Mouse (Mus musculus) layer of hippocampus, postnatal 14 days (tissue): ENCODE results near the gene Osbpl11. TPM values are rescaled to one million over a fixed set of nuclear protein-coding genes. Genes with fewer than 3 reads are reported as not detected.

ENCODE experiments used
- DNase-seq, 2 experiments: peaks; one replicate each; pipeline ENCODE4 v3.0.0; 2021 to 2022; ENCODE audit warnings: low spot score in 2 of 2, mixed read lengths in 1 of 2
- total RNA-seq, 2 experiments: library from RNA; stranded (reverse); gene quantifications; 2 replicates each; pipeline ENCODE4 v1.2.3; 2021

The Osbpl11 gene
- total RNA-seq, 2 experiments from 2014 or later: 22.2 to 24.5 TPM

DNA sequence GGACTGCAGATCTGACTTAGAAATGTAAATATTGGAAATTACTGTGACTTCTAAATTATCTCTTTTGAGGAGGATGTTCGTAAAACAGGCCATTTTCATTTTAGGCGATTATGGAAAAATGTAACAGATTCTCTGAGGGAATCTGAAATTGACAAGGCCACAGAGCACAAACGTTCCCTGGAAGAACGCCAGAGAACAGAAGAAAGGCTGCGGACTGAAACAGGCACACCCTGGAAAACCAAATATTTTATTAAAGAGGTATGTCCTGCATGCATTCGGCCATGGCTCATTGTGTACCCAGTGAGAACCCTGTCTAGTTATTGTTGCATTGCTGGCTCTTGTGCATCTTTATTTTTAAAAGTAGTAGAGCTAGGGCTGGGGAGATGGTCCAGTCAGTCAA is 51.3 kb downstream of the Osbpl11 start:
- DNase-seq: no peak

DNA sequence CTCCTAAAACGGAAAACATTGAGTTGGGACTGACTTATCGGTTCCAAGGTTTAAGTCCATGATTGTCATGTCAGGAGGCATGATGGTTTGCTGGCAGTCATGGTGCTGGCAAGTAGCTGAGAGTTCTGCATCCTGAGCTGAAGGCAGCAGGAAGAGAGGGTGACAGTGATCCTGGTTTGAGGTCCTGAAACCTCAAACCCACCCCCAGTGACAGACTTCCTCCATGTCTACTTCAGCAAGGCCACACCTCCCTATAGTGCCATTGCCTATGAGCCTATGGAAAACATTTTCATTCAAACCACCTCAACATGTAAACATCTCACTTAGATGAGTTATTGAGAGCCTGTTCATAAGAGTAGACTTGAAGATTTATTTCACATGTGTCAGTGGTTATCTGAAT is 54.4 kb downstream of the Osbpl11 start:
- no peak for DNase-seq

DNA sequence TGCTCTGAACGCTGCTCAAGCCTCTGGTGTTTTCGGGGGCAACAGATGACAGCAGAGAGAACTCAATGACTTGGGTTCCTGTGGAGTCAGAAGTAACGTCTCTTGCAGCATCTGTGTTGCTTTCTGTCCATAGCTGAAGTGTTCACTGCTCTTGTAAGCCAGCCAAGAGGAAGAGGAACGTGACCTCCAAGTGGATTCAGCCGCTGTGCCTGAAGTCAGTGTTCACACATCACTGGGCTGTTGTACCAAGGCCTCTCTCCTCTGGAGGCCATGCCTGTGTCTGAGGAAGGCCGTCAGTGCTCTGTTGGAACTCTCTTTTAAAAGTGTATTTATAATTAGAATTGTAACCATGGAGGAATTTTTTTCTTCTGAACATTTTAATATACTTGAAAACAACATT is 57.2 kb downstream of the Osbpl11 start:
- no peak for DNase-seq

DNA sequence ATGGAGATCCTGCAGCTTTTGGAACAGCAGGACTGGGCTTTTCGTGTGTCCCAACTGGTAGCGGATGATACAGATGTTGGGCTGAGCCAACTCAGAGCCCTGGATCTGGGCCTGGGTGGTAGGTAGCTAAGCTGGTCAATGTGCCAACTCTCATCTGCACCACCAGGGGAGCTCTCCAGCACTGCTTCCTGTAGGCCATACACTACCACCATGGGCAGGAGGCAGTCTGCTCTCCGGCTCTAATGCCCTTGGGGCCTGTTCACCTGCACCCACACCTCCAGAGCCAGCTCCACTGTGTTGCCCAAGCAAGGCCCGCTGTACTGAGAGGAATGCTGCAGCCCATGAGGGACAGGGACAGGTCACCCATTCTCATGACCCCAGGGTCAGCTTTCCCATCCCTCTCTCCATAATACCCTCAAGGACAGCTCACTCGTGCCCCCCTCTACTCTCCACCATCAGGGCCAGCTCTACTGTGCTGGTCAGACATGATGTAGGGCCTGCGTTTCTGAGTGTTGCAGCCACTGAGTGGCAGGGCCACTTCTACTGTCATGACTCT is 59.3 kb downstream of the Osbpl11 start:
- no peak for DNase-seq

DNA sequence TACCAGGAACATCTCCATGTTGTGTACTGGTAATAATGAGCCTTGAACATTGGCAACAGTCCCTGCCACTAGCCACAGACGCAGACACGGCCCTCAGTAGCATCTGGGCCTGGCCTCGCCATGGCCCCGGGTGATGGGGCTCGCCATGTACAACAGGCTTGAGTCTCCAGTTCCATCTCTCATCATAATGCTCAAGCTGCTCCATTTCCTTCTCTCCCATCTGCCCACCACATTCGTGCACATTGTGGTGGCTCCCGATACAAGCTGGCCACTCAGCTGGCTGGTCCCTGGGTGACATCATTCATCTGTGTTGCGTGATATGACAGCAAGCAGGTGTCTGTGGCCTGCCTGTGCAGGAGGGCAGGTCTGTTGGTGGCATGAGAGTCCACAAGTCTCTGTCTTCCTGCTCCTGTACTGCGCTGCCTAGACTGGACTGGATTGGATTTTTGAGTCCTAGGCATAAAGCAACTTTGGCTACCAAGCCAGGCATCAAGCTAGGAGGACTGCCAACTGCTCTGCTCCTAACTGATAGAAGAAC is 60.1 kb downstream of the Osbpl11 start:
- DNase-seq: peak; percentile 60

DNA sequence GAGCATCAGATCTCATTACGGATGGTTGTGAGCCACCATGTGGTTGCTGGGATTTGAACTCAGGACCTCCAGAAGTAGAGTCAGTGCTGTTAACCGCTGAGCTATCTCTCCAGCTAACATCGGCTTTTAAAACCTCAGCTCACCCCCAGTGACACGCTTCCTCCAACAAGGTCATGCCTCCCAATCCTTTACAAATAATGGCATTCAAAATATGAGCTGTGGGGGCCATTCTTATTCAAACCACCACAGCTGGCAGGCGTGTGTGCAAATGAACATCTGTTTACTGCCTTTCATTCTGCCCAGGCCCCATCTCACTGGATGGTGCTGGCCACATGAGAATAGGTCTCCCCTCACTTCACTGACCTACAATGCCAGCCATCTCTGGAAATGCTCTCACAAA is 61.7 kb downstream of the Osbpl11 start:
- DNase-seq: no peak

DNA sequence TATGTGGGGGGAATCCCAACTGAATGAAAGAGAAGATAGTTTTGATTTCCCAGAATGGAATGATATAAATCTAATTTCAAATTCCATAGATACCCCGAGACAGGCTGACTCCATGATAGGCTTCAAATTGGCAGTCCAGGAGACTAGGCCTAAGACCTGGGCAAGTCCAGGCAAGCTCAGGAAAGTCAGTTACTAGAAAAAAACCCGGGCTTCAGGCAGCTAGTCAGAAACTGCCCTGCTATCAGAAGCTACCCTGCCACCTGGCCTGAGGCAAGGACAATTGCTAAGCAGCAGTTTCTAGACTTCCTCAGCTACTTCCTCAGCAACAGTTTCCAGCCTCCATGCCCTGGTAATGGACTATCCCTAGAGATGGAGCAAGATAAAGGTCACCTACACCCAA is 62.1 kb downstream of the Osbpl11 start:
- no peak for DNase-seq

DNA sequence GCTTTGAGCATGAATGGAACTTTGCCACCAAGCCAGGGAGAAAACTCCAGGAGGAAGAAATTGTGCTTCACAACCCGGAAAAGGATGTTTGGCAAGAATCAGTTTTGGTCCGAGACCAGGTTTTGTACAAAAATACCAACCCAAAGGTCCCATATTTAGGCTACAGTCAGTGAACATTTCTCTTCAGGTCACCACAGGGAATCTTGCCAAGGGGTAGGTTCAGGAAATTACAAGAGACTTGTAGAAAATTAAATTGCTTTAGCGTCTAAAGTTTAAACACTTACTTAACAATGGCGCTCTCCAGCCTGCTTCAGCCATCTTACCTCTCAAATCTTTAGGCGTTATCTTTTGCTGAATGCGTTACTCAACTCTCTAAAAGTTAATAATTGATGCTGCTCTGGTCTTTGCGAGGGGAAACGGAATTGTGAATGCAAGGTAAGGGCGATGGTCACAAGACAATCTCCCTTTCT is 65.8 kb downstream of the Osbpl11 start:
- DNase-seq: no peak

DNA sequence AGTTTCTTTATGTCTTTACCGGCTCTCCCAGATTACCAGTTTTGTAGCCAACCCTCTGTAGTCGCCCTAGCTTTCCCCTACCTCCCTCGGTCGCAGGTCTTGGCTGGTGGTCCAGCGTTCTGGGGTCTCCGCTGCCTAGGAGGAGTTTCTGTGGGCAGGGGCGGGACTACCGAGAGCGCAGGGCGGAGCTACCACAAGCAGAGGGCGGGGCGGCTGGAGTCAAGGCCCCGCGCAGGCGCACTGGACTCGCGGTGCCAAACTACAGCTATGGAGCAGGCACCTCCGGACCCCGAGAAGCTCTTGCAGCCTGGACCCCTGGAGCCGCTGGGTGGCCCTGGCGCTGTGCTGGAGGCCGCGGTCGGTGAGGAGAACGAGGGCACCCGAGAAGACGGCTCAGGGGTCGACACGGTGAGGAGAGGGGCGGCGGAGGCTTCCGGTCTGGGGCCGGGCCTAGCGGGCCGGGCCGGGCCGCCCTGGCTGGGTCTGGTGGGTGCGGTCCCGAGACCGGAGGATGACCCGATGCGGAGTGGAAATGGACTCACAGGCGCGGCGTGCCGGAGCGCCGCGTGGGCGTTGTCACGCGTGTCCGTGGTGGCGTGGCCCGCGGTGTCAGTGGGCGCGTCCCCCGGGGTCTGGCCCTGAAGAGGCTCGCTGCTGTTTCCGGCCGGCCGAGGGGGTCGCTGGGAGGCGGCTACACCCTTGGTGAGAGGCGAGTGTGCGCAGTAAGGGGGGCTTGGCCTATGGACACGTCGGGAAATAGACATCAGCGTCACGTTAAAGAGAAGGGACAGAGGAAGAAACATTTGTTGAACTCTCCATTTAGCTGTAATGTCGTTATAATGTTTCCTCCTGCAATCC is 66.6 kb downstream of the Osbpl11 start, which contains the start of gene Snx4:
Snx4 (plus strand) TSS at position 249 of the 858 bp plus-strand sequence.
- DNase-seq: peak; percentile 93 to 94

DNA sequence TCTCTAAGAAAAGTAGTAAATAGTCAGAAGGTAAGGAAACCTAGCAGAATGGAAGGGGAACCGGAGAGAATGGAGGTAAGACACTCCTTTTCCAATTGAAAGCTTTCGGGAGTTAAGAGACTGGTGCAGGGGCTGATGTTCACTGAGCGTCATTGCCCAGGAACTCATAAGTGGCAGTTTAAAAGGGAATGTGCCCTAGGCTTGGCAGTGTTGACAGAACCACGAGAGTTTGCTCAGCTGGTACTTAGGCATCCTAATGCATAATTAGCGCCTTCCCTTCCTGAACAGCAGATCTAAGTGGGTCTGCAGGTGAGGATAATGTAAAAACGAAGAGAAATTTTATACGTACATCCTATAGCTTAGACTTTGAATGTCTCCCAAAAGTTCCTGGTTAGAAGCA is 70.7 kb downstream of the Osbpl11 start:
- DNase-seq: no peak

DNA sequence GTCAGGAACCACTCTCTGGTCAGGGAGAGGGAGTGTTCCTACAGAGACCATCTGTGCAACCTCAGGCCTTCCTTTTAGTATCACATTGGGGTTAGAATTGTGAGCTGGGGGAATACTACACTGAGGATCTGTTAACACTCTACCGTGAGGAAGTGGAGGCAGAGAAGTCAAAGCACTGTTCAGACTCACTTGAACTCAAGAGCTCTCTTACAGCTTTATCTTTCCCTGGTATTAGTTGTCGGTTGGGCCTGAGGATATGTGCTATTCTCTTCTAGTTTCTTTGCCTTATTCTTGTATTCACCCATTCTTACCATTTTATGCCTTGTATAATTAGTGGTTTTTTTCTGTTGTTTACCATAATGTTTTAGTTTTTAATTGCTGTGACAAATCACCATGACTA is 73.7 kb downstream of the Osbpl11 start:
- no peak for DNase-seq

DNA sequence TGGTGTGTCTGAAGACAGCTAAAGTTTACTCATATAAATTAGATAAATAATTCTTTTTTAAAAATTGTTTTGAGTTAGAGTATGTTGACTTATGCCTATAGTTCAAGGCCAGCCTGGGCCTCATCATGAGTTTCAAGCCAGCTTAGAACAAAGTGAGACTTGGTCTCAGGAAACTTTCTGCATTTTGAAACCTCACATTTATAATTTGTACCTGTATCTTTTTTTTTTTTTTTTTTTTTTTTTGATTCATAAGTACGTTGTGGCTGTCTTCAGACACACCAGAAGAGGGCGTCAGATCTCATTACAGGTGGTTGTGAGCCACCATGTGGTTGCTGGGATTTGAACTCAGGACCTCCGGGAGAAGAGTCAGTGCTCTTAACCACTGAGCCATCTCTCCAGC is 75.0 kb downstream of the Osbpl11 start:
- DNase-seq: no peak

DNA sequence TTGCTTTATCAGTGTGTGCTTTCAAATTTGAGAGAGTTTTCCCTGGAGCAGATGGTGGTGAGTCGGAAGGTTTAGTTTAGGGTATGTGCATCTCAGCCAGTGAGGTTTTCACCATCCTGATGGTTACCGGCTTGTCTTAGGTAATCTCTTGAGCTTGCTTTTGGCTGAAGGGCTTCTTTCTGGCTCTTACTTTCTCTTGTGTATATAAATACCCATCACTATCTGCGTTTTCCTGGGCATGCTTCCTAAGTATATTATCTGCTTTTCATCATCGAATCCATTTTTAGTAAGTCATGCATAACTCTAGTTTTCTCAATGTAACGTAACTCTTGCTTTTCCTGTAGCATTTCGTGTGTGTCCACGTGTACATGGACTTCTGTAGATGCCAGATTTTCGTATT is 76.0 kb downstream of the Osbpl11 start:
- no peak for DNase-seq

DNA sequence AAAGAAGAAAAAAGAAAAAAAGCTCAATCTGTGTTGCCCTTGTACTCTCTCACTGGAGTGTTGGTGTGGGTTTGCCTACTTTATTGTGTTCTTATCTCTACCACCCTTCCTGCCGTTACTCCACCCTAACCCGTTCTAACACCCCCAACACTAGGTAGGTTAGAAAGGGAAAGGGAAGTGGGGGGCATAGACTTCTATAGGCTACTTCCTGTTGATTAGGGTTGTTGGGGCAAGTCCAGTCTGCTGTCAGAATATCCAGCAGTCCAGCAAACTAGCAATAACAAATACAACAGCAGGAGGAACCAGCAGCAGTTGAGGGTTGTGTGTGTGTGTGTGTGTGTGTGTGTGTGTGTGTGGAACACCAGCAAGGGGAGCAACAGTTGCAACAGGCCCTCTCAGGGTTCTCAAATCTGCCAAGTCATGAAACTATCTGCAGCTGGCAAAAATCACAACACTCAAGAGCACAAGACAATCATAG is 76.8 kb downstream of the Osbpl11 start:
- DNase-seq: no peak

DNA sequence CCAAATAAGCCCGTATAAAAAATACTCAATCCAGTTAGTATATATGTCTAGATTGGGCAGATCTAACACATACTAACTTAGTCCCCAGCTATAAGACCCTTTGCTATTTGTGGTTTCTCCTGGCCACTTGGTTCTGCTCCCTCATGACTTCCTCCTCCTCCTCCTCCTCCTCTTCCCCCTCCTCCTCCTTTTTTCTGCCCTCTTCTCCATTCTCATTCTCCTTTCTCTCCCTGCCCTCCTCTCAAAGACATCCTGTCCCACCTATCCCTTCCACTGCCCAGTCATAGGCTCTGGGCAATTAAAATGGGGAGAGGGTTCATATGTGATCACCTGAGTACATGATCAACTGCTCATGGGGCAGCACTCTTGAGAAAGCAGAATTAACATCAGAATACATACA is 77.2 kb downstream of the Osbpl11 start:
- DNase-seq: no peak

DNA sequence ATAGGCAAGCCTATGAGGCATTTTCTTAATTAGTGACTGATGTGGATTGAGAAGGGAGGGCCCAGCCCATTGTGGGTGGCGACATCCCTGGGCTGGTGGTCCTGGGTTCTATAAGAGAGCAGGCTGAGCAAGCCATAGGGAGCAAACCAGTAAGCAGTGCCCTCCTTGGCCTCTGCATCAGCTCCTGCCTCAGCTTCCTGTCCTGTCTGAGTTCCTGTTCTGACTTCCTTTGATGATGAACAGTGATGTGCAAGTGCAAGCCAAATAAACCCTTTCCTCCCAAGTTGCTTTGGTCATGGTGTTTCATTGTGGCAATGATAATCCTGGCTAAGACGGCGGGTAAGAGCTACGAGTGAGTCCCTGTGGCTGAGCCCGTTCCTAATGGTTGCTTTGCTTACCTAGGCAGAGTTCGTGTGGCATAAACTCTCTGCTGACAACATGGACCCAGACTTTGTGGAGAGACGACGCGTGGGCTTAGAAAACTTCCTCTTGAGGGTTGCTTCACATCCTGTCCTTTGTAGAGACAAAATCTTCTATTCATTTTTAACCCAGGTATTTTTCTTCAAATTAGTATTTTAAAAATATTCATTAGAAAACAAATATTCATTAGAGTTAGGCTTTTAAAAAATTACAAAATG is 82.9 kb downstream of the Osbpl11 start:
- DNase-seq: no peak

DNA sequence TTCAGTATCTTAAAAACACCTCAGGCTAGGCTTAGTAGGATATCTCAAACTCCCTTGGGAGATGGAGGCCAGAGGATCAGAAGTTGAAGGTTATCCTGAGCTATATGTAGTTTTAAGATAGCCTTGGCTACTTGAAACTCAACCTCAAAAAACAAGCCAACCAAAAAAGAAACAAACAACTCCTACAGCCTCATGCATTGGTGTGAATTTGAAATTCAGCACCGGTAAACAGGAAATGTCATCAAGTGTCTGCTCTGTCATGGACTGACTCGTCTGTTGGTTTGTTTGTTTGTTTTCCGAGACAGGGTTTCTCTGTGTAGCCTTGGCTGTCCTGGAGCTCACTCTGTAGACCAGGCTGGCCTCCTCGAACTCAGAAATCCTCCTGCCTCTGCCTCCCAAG is 87.0 kb downstream of the Osbpl11 start:
- DNase-seq: no peak

DNA sequence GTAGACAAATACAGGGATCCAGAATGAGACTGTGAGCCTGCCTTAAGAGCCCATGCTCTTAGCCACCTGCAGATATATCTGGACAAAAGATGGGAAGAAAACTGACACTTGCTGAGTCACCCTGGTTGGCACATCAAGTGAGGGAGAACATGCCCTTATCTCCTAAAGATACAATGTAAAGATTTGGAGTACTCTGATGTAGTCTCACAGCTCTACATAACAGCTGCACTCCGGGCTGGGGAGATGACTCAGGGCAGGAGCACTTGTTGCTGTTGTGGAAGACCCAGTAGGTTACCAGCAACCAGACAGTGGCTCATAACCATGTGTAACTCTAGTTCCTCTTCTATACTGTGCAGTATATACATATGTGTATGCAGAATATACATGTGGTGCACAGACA is 98.2 kb downstream of the Osbpl11 start:
- no peak for DNase-seq

DNA sequence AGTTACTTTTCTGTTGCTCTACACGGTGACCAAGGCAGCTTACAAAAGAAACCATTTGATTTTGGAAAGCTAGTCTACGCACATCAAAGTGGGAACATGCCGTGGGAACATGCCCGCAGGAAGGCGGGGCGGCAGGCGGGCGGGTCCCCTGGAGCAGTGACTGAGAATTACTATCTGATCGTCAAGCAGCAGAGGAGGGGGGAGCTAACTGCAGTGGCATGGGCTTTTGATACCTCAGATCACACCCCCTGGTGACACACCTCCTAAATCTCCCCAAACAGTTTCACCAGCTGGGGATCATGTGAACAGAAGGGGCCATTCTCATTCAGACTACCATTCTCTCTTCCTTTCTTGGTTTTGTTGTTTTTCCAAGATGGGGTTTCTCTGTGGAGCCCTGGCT is 103.7 kb downstream of the Osbpl11 start:
- DNase-seq: no peak

DNA sequence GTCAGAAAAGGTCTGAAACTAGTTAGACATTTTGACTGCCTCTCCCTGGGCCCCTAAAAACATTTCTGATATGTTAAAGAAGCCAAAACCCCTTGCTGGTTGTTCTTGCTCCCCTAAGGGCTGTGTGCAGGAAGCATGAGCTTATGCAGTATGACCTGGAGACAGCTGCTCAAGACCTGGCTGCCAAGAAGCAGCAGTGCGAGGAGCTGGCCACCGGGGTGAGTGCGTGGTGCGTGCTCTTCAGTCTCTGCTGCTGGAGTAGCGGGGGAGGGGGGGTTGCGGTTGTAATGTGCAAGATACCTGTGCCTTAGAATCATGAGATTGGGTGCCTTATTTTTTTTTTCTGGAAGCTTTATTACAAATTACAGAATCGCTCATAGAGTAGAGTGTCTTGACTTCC is 105.1 kb downstream of the Osbpl11 start:
- no peak for DNase-seq

DNA sequence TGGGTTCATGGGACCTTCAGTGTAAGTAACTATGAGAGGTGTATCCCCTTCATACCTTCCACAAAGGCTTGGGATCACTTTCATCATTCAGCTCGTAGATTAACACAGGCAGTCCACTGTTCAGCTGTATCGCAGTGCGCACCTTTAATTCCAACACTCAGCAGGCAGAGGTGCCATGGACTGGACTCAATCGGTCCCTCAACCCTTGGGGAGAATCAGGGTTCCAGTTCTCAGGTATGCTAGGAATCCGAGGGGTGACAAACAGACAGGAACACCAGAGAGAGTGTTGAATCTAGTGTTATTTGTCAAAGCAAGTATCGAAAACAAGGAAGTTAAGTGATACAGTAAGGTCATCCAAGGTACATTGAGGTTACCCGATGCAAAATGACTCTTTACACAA is 107.4 kb downstream of the Osbpl11 start:
- DNase-seq: no peak
